Mouse (Mus musculus) spleen, adult 2 months (tissue): ENCODE measurements around the gene Mms19. TPM values are rescaled to one million over a fixed set of nuclear protein-coding genes. Genes with fewer than 3 reads are reported as not detected.

ENCODE experiments used
- DNase-seq, 2 experiments: peaks; one replicate each; pipeline versions ENCODE4 v3.0.0 to v3.0.0-alpha.2; 2012 to 2021; ENCODE audit warnings: low spot score in 2 of 2, low read depth in 1 of 2
- H3K27ac ChIP-seq: fragments of 200-500 bp; 2 replicates; pipeline ENCODE4 v1.5.1; 2012; ENCODE audit warnings: low read length, inconsistent platforms; ENCODE audit not compliant: insufficient read depth
- H3K27me3 ChIP-seq: fragments of 200-500 bp; 2 replicates; pipeline ENCODE4 v1.6.1; 2012; ENCODE audit warnings: mild to moderate bottlenecking, moderate library complexity, low read length, inconsistent platforms; ENCODE audit not compliant: control insufficient read depth, insufficient read depth
- H3K36me3 ChIP-seq: fragments of 200-500 bp; 2 replicates; pipeline ENCODE4 v1.6.1; 2012; ENCODE audit warnings: mild to moderate bottlenecking, low read length, inconsistent platforms; ENCODE audit not compliant: control insufficient read depth, insufficient read depth
- H3K4me1 ChIP-seq: fragments of 200-500 bp; 2 replicates; pipeline ENCODE4 v1.6.1; 2011; ENCODE audit warnings: inconsistent platforms; ENCODE audit not compliant: control insufficient read depth, insufficient read depth, insufficient read length
- H3K4me3 ChIP-seq: fragments of 200-500 bp; 2 replicates; pipeline ENCODE4 v1.5.1; 2011; ENCODE audit warnings: mild to moderate bottlenecking, inconsistent platforms; ENCODE audit not compliant: insufficient read depth, insufficient read length; ENCODE audit errors: extremely low read depth
- CTCF ChIP-seq: fragments of 200-500 bp; IDR thresholded peaks from 2 replicates; pipeline ENCODE4 v1.5.1; 2011; ENCODE audit warnings: mild to moderate bottlenecking, inconsistent platforms; ENCODE audit not compliant: insufficient read depth, insufficient read length, insufficient replicate concordance; ENCODE audit errors: extremely low read depth
- POLR2A ChIP-seq: fragments of 200-500 bp; IDR thresholded peaks from 2 replicates; pipeline ENCODE4 v1.6.1; 2011; ENCODE audit warnings: low read depth, low read length, inconsistent platforms
- WGBS: fragments of 180-500 bp; shearing (Covaris S2); methylation state at CpG from one replicate; pipeline ENCODE4 v1.1.7; 2018; 5-methylcytosine and 5-hydroxymethylcytosine counted together
- polyA plus RNA-seq: library from polyadenylated mRNA; depleted of rRNA; stranded (reverse); fragments of >200 nt; gene quantifications from 2 replicates; pipeline ENCODE4 v1.2.3, GENCODE M21; 2012

Mms19 gene
- polyA plus RNA-seq, 1 experiment = 64.6 TPM

DNA sequence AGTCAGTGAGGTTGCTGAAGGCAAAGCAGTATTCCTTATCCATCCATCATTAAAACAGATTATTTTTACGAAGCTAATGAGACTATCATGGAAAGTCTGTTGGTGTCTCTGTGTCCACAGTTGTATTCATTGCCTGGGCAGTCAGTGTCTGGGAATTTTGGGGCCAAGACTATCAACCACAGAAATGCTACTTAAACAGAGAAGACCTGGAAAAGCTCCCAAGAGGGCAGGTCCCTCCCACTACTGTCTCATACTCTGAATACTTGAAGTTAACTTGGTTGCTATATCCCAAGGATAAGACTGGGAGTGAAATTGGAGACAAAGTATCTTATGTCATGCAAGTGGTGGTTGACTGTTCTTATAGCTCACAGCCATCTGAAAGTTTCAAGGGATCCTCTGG, 45.0 kb downstream of the Mms19 start:
- no peak overlapping the region for H3K4me3 ChIP-seq
- peaks cover 9% of the 10 kb centered on the region; the same call in 1 of the 2 replicates for H3K36me3 ChIP-seq
- no peak overlapping the region for H3K27ac ChIP-seq
- TF ChIP-seq POLR2A (no peak), CTCF (no peak)
- peaks cover 3% of the 10 kb centered on the region; the same call in 1 of the 2 replicates for H3K4me1 ChIP-seq
- DNase-seq = no peak
- 89% methylated on average over 1 of the region's 1 CpGs for WGBS
- H3K27me3 ChIP-seq = no peaks in the 10 kb centered on the region

DNA sequence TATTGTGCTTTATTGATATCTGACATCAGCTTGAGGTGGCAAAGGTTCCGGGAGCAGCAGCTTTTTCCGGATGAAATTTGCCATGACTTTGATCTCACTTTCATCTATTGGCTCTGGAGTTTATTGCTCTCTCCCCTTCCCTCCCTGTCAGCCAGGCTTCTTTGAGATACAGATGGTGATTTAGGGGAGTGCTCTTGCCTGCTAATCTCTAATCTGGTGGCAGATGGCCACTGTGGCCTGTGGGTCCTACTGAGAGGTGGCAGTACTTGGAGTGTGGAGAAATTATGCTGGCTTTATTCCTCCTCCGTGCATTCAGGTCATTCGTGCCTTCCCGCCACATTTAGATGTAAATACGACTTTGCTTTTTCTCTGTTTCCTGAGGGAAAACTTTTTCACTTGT, 46.8 kb downstream of the Mms19 start:
- H3K4me1 ChIP-seq = peaks cover 3% of the 10 kb centered on the region; the same call in 1 of the 2 replicates
- TF ChIP-seq CTCF (no peak), POLR2A (no peak)
- 26% methylated on average over 6 of the region's 6 CpGs for WGBS
- no peak overlapping the region for H3K4me3 ChIP-seq
- no peaks in the 10 kb centered on the region for H3K27me3 ChIP-seq
- peaks cover 3% of the 10 kb centered on the region; the same call in 1 of the 2 replicates for H3K36me3 ChIP-seq
- no peak for DNase-seq
- H3K27ac ChIP-seq = no peak overlapping the region

DNA sequence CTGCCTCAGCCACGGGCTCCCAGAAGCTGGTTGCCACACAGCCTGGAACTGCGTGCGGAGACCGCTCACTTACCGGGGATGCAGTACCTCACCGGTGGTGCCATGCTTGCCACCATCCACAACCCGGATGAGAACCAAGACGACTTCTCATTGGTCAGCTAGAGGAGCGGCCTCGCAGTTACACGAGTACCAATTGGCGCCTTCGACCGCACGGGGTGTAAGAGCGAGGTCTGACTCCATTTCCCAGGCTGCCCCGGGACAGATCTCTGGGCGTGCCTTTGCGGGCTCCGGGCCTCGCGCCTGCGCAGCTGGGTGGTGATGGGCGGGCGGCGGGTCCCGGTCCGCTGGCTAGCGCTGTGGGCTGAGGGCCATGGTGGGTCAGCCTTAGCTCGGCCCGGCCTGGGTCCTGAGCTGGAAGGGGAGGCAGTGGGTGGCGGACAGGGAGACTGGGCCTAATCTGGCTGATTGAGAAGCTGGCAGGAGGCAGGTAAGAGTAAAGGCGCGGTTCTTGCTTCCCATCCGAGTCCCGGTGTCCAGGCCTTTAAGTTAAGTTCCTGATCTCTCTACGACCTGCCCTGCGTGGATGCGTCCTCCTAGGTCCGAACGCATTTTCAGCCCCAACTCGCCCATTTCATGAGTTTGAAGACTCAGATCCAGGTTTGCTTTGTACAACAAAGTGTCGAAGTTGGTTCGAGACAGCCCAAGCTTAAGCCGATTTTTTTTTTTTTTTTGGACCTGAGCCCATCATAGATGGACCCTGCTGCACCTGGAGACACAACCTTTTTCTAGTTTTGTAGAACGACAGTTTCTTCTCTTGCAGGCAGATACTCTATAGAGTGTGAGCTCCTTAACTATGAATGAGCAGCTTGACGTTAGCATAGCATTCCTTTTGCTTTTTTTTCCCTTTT, 47.5 kb downstream of the Mms19 start, which contains the start of the genes Exosc1 and Zdhhc16:
Gene Exosc1 (minus strand): TSS at position 245 of the 908 bp plus-strand sequence.
Gene Zdhhc16 (plus strand): TSS at position 302 of the 908 bp plus-strand sequence.
- peak; percentile 95 to 99 for DNase-seq
- under 1% methylated on average over 47 of the region's 47 CpGs for WGBS
- Histone ChIP-seq H3K4me3 (peak within 1 kb of the TSS; percentile 87), H3K27me3 (no peaks in the 10 kb centered on the region), H3K4me1 (peaks cover 3% of the 10 kb centered on the region; the same call in 1 of the 2 replicates), H3K27ac (peak within 1 kb of the TSS; percentile 78), H3K36me3 (peaks cover 6% of the 10 kb centered on the region; the same call in 1 of the 2 replicates)
- TF ChIP-seq POLR2A = peak; percentile 74; the same call in 1 of the 2 replicates
- TF ChIP-seq CTCF = no peak

DNA sequence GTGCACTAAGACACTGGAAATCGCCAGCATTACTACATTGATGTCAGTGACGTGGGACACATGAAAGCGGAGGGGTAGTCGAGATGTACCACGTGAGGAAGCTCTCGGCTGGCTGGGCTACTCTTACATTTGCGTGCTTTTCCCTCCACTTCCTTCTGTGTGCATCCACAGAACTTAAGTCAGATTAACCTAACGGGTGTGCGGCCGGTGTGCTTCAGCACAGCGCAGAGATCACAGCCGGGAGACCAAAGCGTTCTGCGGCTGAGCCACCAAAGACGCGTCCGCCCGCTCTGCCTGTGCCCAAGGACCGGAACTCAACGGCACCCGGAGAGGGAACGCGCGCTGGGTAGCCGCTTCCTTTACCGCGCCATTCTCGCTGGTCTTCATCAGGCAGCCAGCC, 48.3 kb downstream of the Mms19 start:
- DNase-seq = peak in 1 of 2 experiments; percentile 53
- H3K4me1 ChIP-seq = peaks cover 3% of the 10 kb centered on the region; the same call in 1 of the 2 replicates
- H3K4me3 ChIP-seq = peak overlapping the region; percentile 87
- no peaks in the 10 kb centered on the region for H3K27me3 ChIP-seq
- peak overlapping the region; percentile 78 for H3K27ac ChIP-seq
- TF ChIP-seq CTCF (no peak), POLR2A (no peak)
- WGBS = under 1% methylated on average over 28 of the region's 28 CpGs
- H3K36me3 ChIP-seq = peaks cover 7% of the 10 kb centered on the region

GRCm38 (mm10) chr19:41920412-41921067, 60.4 kb downstream of the Mms19 start:
- no peaks in the 10 kb centered on the region for H3K27me3 ChIP-seq
- DNase-seq = no peak
- TF ChIP-seq POLR2A = no peak
- peaks cover 23% of the 10 kb centered on the region for H3K36me3 ChIP-seq
- WGBS = 91% methylated on average over 5 of the region's 5 CpGs
- no peak overlapping the region for H3K27ac ChIP-seq
- no peak overlapping the region for H3K4me3 ChIP-seq
- H3K4me1 ChIP-seq = no peaks in the 10 kb centered on the region

- TF ChIP-seq POLR2A (no peak), CTCF (no peak)
- Histone ChIP-seq H3K36me3 (peaks cover 21% of the 10 kb centered on the region), H3K4me1 (no peaks in the 10 kb centered on the region), H3K4me3 (no peak overlapping the region), H3K27ac (no peak overlapping the region), H3K27me3 (no peaks in the 10 kb centered on the region)
- no peak for DNase-seq
- WGBS = 85% methylated on average over 4 of the region's 4 CpGs
Measured at GRCm38 (mm10) chr19:41919471-41919870, 61.5 kb downstream of the Mms19 start.
